In the genomic region with DNA sequence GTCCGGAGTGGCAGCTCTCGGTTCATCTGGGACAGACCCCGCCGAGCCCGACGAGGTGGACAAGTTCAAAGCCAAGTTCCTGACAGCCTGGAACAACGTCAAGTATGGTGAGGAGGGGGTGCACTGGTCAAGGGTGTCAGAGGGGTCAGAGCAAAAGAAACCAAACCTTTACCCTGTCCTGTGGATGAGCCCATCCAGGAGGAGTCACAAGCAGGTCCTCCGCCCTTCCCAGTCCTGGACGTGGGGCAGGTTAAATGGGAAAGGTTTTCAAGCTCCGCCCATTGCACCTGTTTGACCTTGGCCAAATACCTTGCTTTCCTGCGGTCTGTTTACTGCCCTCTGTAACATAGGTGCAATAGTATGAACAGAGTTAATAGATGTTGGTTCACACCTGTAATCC, we compare ENCODE assay signal across 8 mouse cellular contexts. TPM values are rescaled to one million over a fixed set of nuclear protein-coding genes. Genes with fewer than 3 reads are reported as not detected.
DNase-seq lines count a peak whose midpoint lies in the region; ATAC-seq and TF ChIP-seq lines count a peak whose summit lies in the region.

No protein-coding gene starts in this region.

- no peaks in the 10 kb centered on the region for H3K9me3 ChIP-seq in ES-Bruce4 (replicated peaks; ENCODE audit: control insufficient read depth, insufficient read depth, low read length, poor library complexity, severe bottlenecking)
- no peaks in the 10 kb centered on the region for H3K9me3 ChIP-seq in hindbrain, embryonic 11.5 days (ENCODE audit: control insufficient read depth, low read length)
- no peaks in the 10 kb centered on the region for H3K9me3 ChIP-seq in limb, embryonic 13.5 days
- no peaks in the 10 kb centered on the region for H3K9me3 ChIP-seq in neural tube, embryonic 15.5 days (replicated peaks)

- peak overlapping the region; percentile 76 for H3K9ac ChIP-seq in ES-Bruce4 (ENCODE audit: low read depth, poor library complexity, severe bottlenecking)
- H3K9ac ChIP-seq in hindbrain, embryonic 11.5 days (ENCODE audit: low read depth, low read length), result peak overlapping the region; percentile 86
- H3K9ac ChIP-seq in limb, embryonic 13.5 days, result peak overlapping the region; percentile 87
- peak overlapping the region; percentile 90 for H3K9ac ChIP-seq in neural tube, embryonic 15.5 days (replicated peaks)

- H3K4me2 ChIP-seq in hindbrain, embryonic 11.5 days (replicated peaks; ENCODE audit: low read depth, low read length), result peak overlapping the region; percentile 85
- H3K4me2 ChIP-seq in limb, embryonic 13.5 days (replicated peaks), result peak overlapping the region; percentile 89
- H3K4me2 ChIP-seq in neural tube, embryonic 15.5 days, result peak overlapping the region; percentile 82

- no peak for TF ChIP-seq CTCF in ES-Bruce4 (IDR thresholded peaks at IDR 0.05; ENCODE audit: low read depth, low read length)

- H3K27ac ChIP-seq in ES-Bruce4 (ENCODE audit: insufficient read depth, low read length), result no peak overlapping the region
- H3K27ac ChIP-seq in hindbrain, embryonic 11.5 days (ENCODE audit: low read depth, low read length), result peak overlapping the region; percentile 39; the same call in 1 of the 2 replicates
- H3K27ac ChIP-seq in limb, embryonic 13.5 days, result no peak overlapping the region
- peak overlapping the region; percentile 83 for H3K27ac ChIP-seq in neural tube, embryonic 15.5 days (replicated peaks)

- no peaks in the 10 kb centered on the region for H3K27me3 ChIP-seq in ES-Bruce4 (ENCODE audit: control insufficient read depth, insufficient read depth, low read length, poor library complexity, severe bottlenecking)
- H3K27me3 ChIP-seq in hindbrain, embryonic 11.5 days (ENCODE audit: control insufficient read depth, insufficient read depth, low read length), result no peaks in the 10 kb centered on the region
- no peaks in the 10 kb centered on the region for H3K27me3 ChIP-seq in limb, embryonic 13.5 days
- H3K27me3 ChIP-seq in neural tube, embryonic 15.5 days (replicated peaks), result no peaks in the 10 kb centered on the region

- H3K4me1 ChIP-seq in ES-Bruce4 (ENCODE audit: control insufficient read depth, insufficient read depth, low read length), result no peaks in the 10 kb centered on the region
- H3K4me1 ChIP-seq in hindbrain, embryonic 11.5 days (replicated peaks; ENCODE audit: control insufficient read depth, insufficient read depth, low read length), result peaks cover 8% of the 10 kb centered on the region
- H3K4me1 ChIP-seq in limb, embryonic 13.5 days, result peaks cover 23% of the 10 kb centered on the region
- peaks cover 23% of the 10 kb centered on the region for H3K4me1 ChIP-seq in neural tube, embryonic 15.5 days

- no peak for TF ChIP-seq EP300 in ES-Bruce4 (IDR thresholded peaks at IDR 0.05; ENCODE audit: insufficient read depth, low read depth, low read length)

- H3K36me3 ChIP-seq in ES-Bruce4 (ENCODE audit: control insufficient read depth, insufficient read depth, low read length, poor library complexity, severe bottlenecking), result peaks cover 19% of the 10 kb centered on the region
- H3K36me3 ChIP-seq in hindbrain, embryonic 11.5 days (ENCODE audit: control insufficient read depth, insufficient read depth, low read length), result no peaks in the 10 kb centered on the region
- peaks cover 34% of the 10 kb centered on the region for H3K36me3 ChIP-seq in limb, embryonic 13.5 days
- peaks cover 35% of the 10 kb centered on the region for H3K36me3 ChIP-seq in neural tube, embryonic 15.5 days

- no peak for TF ChIP-seq POLR2A in ES-Bruce4 (IDR thresholded peaks at IDR 0.05; ENCODE audit: insufficient read depth, low read length)

- DNase-seq in 3T3-L1 (ENCODE audit: low read depth, low spot score), result peak; percentile 13
- no peak for DNase-seq in hindbrain, embryonic 11.5 days (ENCODE audit: low spot score)
- DNase-seq in thymus, postnatal 0 days (ENCODE audit: low spot score), result no peak
- DNase-seq in ovary, postnatal 36 days (ENCODE audit: low spot score), result no peak
- no peak for DNase-seq in urinary bladder, postnatal 10 days (ENCODE audit: low spot score)

- peak; percentile 47 for ATAC-seq in hindbrain, embryonic 11.5 days (ENCODE audit: low FRiP score)
- ATAC-seq in limb, embryonic 13.5 days (ENCODE audit: low FRiP score, low read depth), result 0 out of 2 replicates have a peak, but pooled peaks have one; percentile 1
- ATAC-seq in neural tube, embryonic 15.5 days (ENCODE audit: low FRiP score), result peak; percentile 11; the same call in 1 of the 2 replicates

- H3K4me3 ChIP-seq in ES-Bruce4 (ENCODE audit: low read depth, low read length), result peak overlapping the region; percentile 84
- H3K4me3 ChIP-seq in hindbrain, embryonic 11.5 days (ENCODE audit: low read depth, low read length), result peak overlapping the region; percentile 81
- peak overlapping the region; percentile 87 for H3K4me3 ChIP-seq in limb, embryonic 13.5 days
- peak overlapping the region; percentile 95 for H3K4me3 ChIP-seq in neural tube, embryonic 15.5 days (replicated peaks)

- 5% methylated on average over 11 of the region's 11 CpGs for WGBS in hindbrain, embryonic 11.5 days
- WGBS in limb, embryonic 13.5 days, result 6% methylated on average over 11 of the region's 11 CpGs
- 6% methylated on average over 11 of the region's 11 CpGs for WGBS in neural tube, embryonic 15.5 days

RNA-seq across cellular contexts. Expression of a gene that starts 0.5 kb away (rescaled TPM):
- polyA plus RNA-seq in ES-Bruce4 (2011; ENCODE audit: insufficient read depth, insufficient read length, low read depth, missing spikeins), result 18.8 and 22.3 TPM in 2 replicates
- 45.3 and 50.6 TPM in 2 replicates for polyA plus RNA-seq in hindbrain, embryonic 11.5 days (2014; fragmentation: Nextera tagmentation; extraction: Ambion mirVana)
- 31.4 and 32.8 TPM in 2 replicates for polyA plus RNA-seq in limb, embryonic 13.5 days (2015; fragmentation: Nextera tagmentation; extraction: Ambion mirVana)
- polyA plus RNA-seq in neural tube, embryonic 15.5 days (2015; fragmentation: Nextera tagmentation; extraction: Ambion mirVana), result 50.0 and 52.4 TPM in 2 replicates
- polyA plus RNA-seq in thymus, postnatal 0 days (2015; fragmentation: Nextera tagmentation; extraction: Ambion mirVana), result 49.2 and 56.2 TPM in 2 replicates

RNA-seq across cellular contexts. Expression of a gene that starts 17.4 kb away (rescaled TPM):
- 0.40 and 0.44 TPM in 2 replicates for polyA plus RNA-seq in ES-Bruce4 (2011; ENCODE audit: insufficient read depth, insufficient read length, low read depth, missing spikeins)
- 0.59 and 0.73 TPM in 2 replicates for polyA plus RNA-seq in hindbrain, embryonic 11.5 days (2014; fragmentation: Nextera tagmentation; extraction: Ambion mirVana)
- polyA plus RNA-seq in limb, embryonic 13.5 days (2015; fragmentation: Nextera tagmentation; extraction: Ambion mirVana), result 0.77 and 0.83 TPM in 2 replicates
- polyA plus RNA-seq in neural tube, embryonic 15.5 days (2015; fragmentation: Nextera tagmentation; extraction: Ambion mirVana), result 5.8 and 6.7 TPM in 2 replicates
- polyA plus RNA-seq in thymus, postnatal 0 days (2015; fragmentation: Nextera tagmentation; extraction: Ambion mirVana), result 0.09 TPM in 1 of 2 replicates, not detected in the other

RNA-seq across cellular contexts. Expression of a gene that starts 22.2 kb away (rescaled TPM):
- 35.9 and 41.7 TPM in 2 replicates for polyA plus RNA-seq in ES-Bruce4 (2011; ENCODE audit: insufficient read depth, insufficient read length, low read depth, missing spikeins)
- 13.5 and 15.9 TPM in 2 replicates for polyA plus RNA-seq in hindbrain, embryonic 11.5 days (2014; fragmentation: Nextera tagmentation; extraction: Ambion mirVana)
- polyA plus RNA-seq in limb, embryonic 13.5 days (2015; fragmentation: Nextera tagmentation; extraction: Ambion mirVana), result 16.2 and 18.3 TPM in 2 replicates
- polyA plus RNA-seq in neural tube, embryonic 15.5 days (2015; fragmentation: Nextera tagmentation; extraction: Ambion mirVana), result 15.2 and 18.7 TPM in 2 replicates
- polyA plus RNA-seq in thymus, postnatal 0 days (2015; fragmentation: Nextera tagmentation; extraction: Ambion mirVana), result 17.9 and 25.1 TPM in 2 replicates

RNA-seq across cellular contexts. Expression of a gene that starts 25.6 kb away (rescaled TPM):
- 11.6 and 12.4 TPM in 2 replicates for polyA plus RNA-seq in ES-Bruce4 (2011; ENCODE audit: insufficient read depth, insufficient read length, low read depth, missing spikeins)
- polyA plus RNA-seq in hindbrain, embryonic 11.5 days (2014; fragmentation: Nextera tagmentation; extraction: Ambion mirVana), result 80.3 and 83.2 TPM in 2 replicates
- 51.2 and 51.6 TPM in 2 replicates for polyA plus RNA-seq in limb, embryonic 13.5 days (2015; fragmentation: Nextera tagmentation; extraction: Ambion mirVana)
- polyA plus RNA-seq in neural tube, embryonic 15.5 days (2015; fragmentation: Nextera tagmentation; extraction: Ambion mirVana), result 120 and 129 TPM in 2 replicates
- 216 and 234 TPM in 2 replicates for polyA plus RNA-seq in thymus, postnatal 0 days (2015; fragmentation: Nextera tagmentation; extraction: Ambion mirVana)

RNA-seq across cellular contexts. Expression of a gene that starts 26.4 kb away (rescaled TPM):
- 19.5 and 19.6 TPM in 2 replicates for polyA plus RNA-seq in ES-Bruce4 (2011; ENCODE audit: insufficient read depth, insufficient read length, low read depth, missing spikeins)
- 23.6 and 23.7 TPM in 2 replicates for polyA plus RNA-seq in hindbrain, embryonic 11.5 days (2014; fragmentation: Nextera tagmentation; extraction: Ambion mirVana)
- polyA plus RNA-seq in limb, embryonic 13.5 days (2015; fragmentation: Nextera tagmentation; extraction: Ambion mirVana), result 79.7 and 82.5 TPM in 2 replicates
- 70.1 and 72.0 TPM in 2 replicates for polyA plus RNA-seq in neural tube, embryonic 15.5 days (2015; fragmentation: Nextera tagmentation; extraction: Ambion mirVana)
- polyA plus RNA-seq in thymus, postnatal 0 days (2015; fragmentation: Nextera tagmentation; extraction: Ambion mirVana), result 61.2 and 64.2 TPM in 2 replicates

Comparison
In these comparisons a context has a peak if more than half of its experiments do, and no peak if none do; other contexts are left out.
1. H3K27ac ChIP-seq: peak in hindbrain, embryonic 11.5 days (single experiment) and neural tube, embryonic 15.5 days (single experiment); none in ES-Bruce4 (single experiment) and limb, embryonic 13.5 days (single experiment).
2. Peak in every context shown above with its lines, with median percentiles within 50 percentile points of each other: H3K4me3 ChIP-seq, H3K9ac ChIP-seq, ATAC-seq and H3K4me2 ChIP-seq.